Mouse (Mus musculus): ENCODE results near the gene Itpk1. TPM values are rescaled to one million over a fixed set of nuclear protein-coding genes. Genes with fewer than 3 reads are reported as not detected.

Gene Itpk1
- polyA plus RNA-seq, 1 experiment from 2014 or later = 15.9 TPM

DNA sequence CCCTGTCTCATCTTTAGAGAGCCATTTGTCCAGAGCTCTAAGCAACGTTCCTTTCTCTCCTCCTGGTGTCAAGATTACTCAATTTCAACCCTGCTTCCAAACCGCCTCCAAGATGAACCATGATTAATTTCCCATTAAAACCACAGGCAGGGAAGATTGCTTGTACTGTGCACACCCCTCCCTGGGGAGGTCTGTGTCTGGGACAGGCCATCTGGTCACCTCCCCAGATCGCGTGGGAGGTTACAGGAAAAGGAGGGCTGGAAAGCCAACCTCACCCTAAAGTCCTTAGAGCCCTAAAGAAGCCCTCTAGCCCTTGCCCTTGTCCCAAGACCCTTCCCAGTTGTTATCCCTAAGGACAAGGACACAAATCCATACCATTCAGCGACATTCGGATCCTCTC is 104.4 kb downstream of the Itpk1 start:
- 67% methylated on average over 6 of the region's 6 CpGs for WGBS
- Histone ChIP-seq H3K36me3 (ENCODE audit: control insufficient read depth, insufficient read depth, low read length) (no peaks in the 10 kb centered on the region), H3K9ac (replicated peaks; ENCODE audit: low read depth, low read length) (no peak overlapping the region), H3K4me1 (ENCODE audit: control insufficient read depth, insufficient read depth, low read length) (peaks cover 15% of the 10 kb centered on the region; the same call in 1 of the 2 replicates), H3K27me3 (ENCODE audit: control insufficient read depth, insufficient read depth, low read length) (no peaks in the 10 kb centered on the region), H3K27ac (ENCODE audit: low read length) (no peak overlapping the region), H3K4me3 (ENCODE audit: low read depth, low read length) (no peak overlapping the region), H3K4me2 (replicated peaks; ENCODE audit: low read depth, low read length) (no peak overlapping the region), H3K9me3 (ENCODE audit: control insufficient read depth, low read depth, low read length) (no peaks in the 10 kb centered on the region)
- no peak for ATAC-seq (ENCODE audit: insufficient number of reproducible peaks, insufficient read depth, low FRiP score, low read depth)

- Histone ChIP-seq H3K4me1 (ENCODE audit: control insufficient read depth, insufficient read depth, low read length) (peaks cover 15% of the 10 kb centered on the region), H3K9ac (replicated peaks; ENCODE audit: low read depth, low read length) (no peak overlapping the region), H3K9me3 (ENCODE audit: control insufficient read depth, low read depth, low read length) (no peaks in the 10 kb centered on the region), H3K4me3 (ENCODE audit: low read depth, low read length) (no peak overlapping the region), H3K4me2 (replicated peaks; ENCODE audit: low read depth, low read length) (no peak overlapping the region), H3K27me3 (ENCODE audit: control insufficient read depth, insufficient read depth, low read length) (no peaks in the 10 kb centered on the region), H3K36me3 (ENCODE audit: control insufficient read depth, insufficient read depth, low read length) (no peaks in the 10 kb centered on the region), H3K27ac (ENCODE audit: low read length) (no peak overlapping the region)
- 75% methylated on average over 7 of the region's 7 CpGs for WGBS
- ATAC-seq (ENCODE audit: insufficient number of reproducible peaks, insufficient read depth, low FRiP score, low read depth) = no peak
Measured at GRCm38 (mm10) chr12:102599801-102600200, 104.9 kb downstream of the Itpk1 start.

DNA sequence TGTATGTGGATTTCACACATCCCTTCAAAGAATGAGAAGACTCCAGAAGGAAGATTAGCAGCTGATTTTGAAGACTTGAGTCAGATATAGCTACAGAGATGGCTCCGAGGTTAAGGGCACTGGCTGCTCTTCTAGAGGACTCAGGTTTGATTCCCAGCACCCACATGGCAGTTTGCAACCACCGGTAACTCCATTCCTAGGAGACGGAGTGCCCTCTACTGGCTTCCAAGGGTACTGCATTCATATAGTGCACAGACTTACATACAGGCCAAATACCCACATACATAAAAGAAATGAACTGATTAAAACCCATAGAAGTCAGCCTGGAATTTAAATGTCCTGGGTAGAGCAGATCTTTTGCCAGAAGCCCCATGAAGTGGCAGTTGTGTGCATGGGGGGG is 106.2 kb downstream of the Itpk1 start:
- Histone ChIP-seq H3K27me3 (ENCODE audit: control insufficient read depth, insufficient read depth, low read length) (no peaks in the 10 kb centered on the region), H3K9me3 (ENCODE audit: control insufficient read depth, low read depth, low read length) (no peaks in the 10 kb centered on the region), H3K36me3 (ENCODE audit: control insufficient read depth, insufficient read depth, low read length) (no peaks in the 10 kb centered on the region), H3K4me3 (ENCODE audit: low read depth, low read length) (no peak overlapping the region), H3K27ac (ENCODE audit: low read length) (no peak overlapping the region), H3K4me2 (replicated peaks; ENCODE audit: low read depth, low read length) (no peak overlapping the region), H3K4me1 (ENCODE audit: control insufficient read depth, insufficient read depth, low read length) (peaks cover 26% of the 10 kb centered on the region), H3K9ac (replicated peaks; ENCODE audit: low read depth, low read length) (no peak overlapping the region)
- WGBS = 94% methylated on average over 3 of the region's 3 CpGs
- ATAC-seq (ENCODE audit: insufficient number of reproducible peaks, insufficient read depth, low FRiP score, low read depth) = no peak

- Histone ChIP-seq H3K9me3 (ENCODE audit: control insufficient read depth, low read depth, low read length) (no peaks in the 10 kb centered on the region), H3K27ac (ENCODE audit: low read length) (peak overlapping the region; percentile 39; the same call in 1 of the 2 replicates), H3K36me3 (ENCODE audit: control insufficient read depth, insufficient read depth, low read length) (no peaks in the 10 kb centered on the region), H3K9ac (replicated peaks; ENCODE audit: low read depth, low read length) (no peak overlapping the region), H3K4me2 (replicated peaks; ENCODE audit: low read depth, low read length) (no peak overlapping the region), H3K4me3 (ENCODE audit: low read depth, low read length) (no peak overlapping the region), H3K27me3 (ENCODE audit: control insufficient read depth, insufficient read depth, low read length) (no peaks in the 10 kb centered on the region), H3K4me1 (ENCODE audit: control insufficient read depth, insufficient read depth, low read length) (peaks cover 30% of the 10 kb centered on the region)
- WGBS = 30% methylated on average over 4 of the region's 4 CpGs
- ATAC-seq (ENCODE audit: insufficient number of reproducible peaks, insufficient read depth, low FRiP score, low read depth) = peak; percentile 59; the same call in 1 of the 2 replicates
Measured at GRCm38 (mm10) chr12:102597466-102597865, 107.3 kb downstream of the Itpk1 start.

- Histone ChIP-seq H3K9me3 (ENCODE audit: control insufficient read depth, low read depth, low read length) (no peaks in the 10 kb centered on the region), H3K27ac (ENCODE audit: low read length) (no peak overlapping the region; the same call in 1 of the 2 replicates), H3K4me2 (replicated peaks; ENCODE audit: low read depth, low read length) (no peak overlapping the region), H3K36me3 (ENCODE audit: control insufficient read depth, insufficient read depth, low read length) (no peaks in the 10 kb centered on the region), H3K27me3 (ENCODE audit: control insufficient read depth, insufficient read depth, low read length) (no peaks in the 10 kb centered on the region), H3K9ac (replicated peaks; ENCODE audit: low read depth, low read length) (no peak overlapping the region), H3K4me1 (ENCODE audit: control insufficient read depth, insufficient read depth, low read length) (peaks cover 30% of the 10 kb centered on the region), H3K4me3 (ENCODE audit: low read depth, low read length) (no peak overlapping the region)
- WGBS = 71% methylated on average over 7 of the region's 7 CpGs
- no peak for ATAC-seq (ENCODE audit: insufficient number of reproducible peaks, insufficient read depth, low FRiP score, low read depth)
Measured at GRCm38 (mm10) chr12:102596410-102596809, 108.3 kb downstream of the Itpk1 start.

DNA sequence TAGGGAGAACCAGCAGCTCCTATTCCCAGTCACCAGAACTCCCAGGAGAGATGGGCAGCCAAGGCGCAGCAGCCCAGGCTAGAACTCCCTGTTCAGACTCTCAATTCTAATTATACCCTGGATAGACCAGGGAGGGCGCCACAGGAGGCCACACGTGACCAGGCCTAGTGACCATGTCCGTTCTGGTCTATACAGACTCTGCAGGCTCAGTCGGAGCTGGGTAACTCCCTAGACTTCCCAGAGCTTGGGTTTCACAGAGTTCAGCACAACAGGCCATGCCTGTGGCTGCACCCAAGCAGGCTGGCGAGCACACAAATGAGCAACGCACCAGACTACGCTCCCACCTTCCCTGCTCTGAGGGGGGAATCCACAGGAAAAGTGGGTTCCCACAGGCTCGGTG is 110.1 kb downstream of the Itpk1 start:
- WGBS = 73% methylated on average over 9 of the region's 9 CpGs
- H3K36me3 ChIP-seq (ENCODE audit: control insufficient read depth, insufficient read depth, low read length) = no peaks in the 10 kb centered on the region
- no peaks in the 10 kb centered on the region for H3K27me3 ChIP-seq (ENCODE audit: control insufficient read depth, insufficient read depth, low read length)
- H3K9ac ChIP-seq (replicated peaks; ENCODE audit: low read depth, low read length) = no peak overlapping the region
- no peak for ATAC-seq (ENCODE audit: insufficient number of reproducible peaks, insufficient read depth, low FRiP score, low read depth)
- H3K27ac ChIP-seq (ENCODE audit: low read length) = peak overlapping the region; percentile 59; the same call in 1 of the 2 replicates
- no peak overlapping the region for H3K4me2 ChIP-seq (replicated peaks; ENCODE audit: low read depth, low read length)
- no peak overlapping the region for H3K4me3 ChIP-seq (ENCODE audit: low read depth, low read length)
- no peaks in the 10 kb centered on the region for H3K9me3 ChIP-seq (ENCODE audit: control insufficient read depth, low read depth, low read length)
- peaks cover 27% of the 10 kb centered on the region for H3K4me1 ChIP-seq (ENCODE audit: control insufficient read depth, insufficient read depth, low read length)

DNA sequence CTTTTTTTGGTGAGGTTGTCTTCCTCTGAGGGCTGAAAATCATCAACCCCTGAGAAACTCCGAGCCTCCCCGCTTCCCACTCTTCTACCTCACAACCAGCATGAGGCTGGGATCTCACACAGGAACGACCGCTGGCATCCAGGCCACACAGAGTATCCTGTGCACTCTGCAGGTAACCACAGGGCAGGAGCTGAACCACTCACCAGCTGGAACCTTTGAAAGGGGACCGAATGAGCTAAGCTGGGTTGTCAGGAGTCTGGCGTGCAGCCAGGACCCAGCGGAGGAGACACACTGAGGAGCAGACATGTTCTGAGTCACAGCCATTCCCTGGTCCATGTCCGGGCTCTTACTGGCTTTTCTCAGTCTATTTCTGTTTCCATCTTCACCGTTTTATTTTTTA is 111.0 kb downstream of the Itpk1 start:
- H3K4me3 ChIP-seq (ENCODE audit: low read depth, low read length) = no peak overlapping the region
- H3K4me2 ChIP-seq (replicated peaks; ENCODE audit: low read depth, low read length) = no peak overlapping the region
- H3K9ac ChIP-seq (replicated peaks; ENCODE audit: low read depth, low read length) = no peak overlapping the region
- no peaks in the 10 kb centered on the region for H3K9me3 ChIP-seq (ENCODE audit: control insufficient read depth, low read depth, low read length)
- ATAC-seq (ENCODE audit: insufficient number of reproducible peaks, insufficient read depth, low FRiP score, low read depth) = peak; percentile 48; the same call in 1 of the 2 replicates
- no peaks in the 10 kb centered on the region for H3K27me3 ChIP-seq (ENCODE audit: control insufficient read depth, insufficient read depth, low read length)
- peaks cover 26% of the 10 kb centered on the region for H3K4me1 ChIP-seq (ENCODE audit: control insufficient read depth, insufficient read depth, low read length)
- H3K27ac ChIP-seq (ENCODE audit: low read length) = peak overlapping the region; percentile 59; the same call in 1 of the 2 replicates
- WGBS = 29% methylated on average over 9 of the region's 9 CpGs
- H3K36me3 ChIP-seq (ENCODE audit: control insufficient read depth, insufficient read depth, low read length) = no peaks in the 10 kb centered on the region

- H3K9me3 ChIP-seq (ENCODE audit: control insufficient read depth, low read depth, low read length) = no peaks in the 10 kb centered on the region
- no peak overlapping the region for H3K4me3 ChIP-seq (ENCODE audit: low read depth, low read length)
- H3K36me3 ChIP-seq (ENCODE audit: control insufficient read depth, insufficient read depth, low read length) = peaks cover 3% of the 10 kb centered on the region
- no peak overlapping the region for H3K4me2 ChIP-seq (replicated peaks; ENCODE audit: low read depth, low read length)
- peaks cover 16% of the 10 kb centered on the region for H3K4me1 ChIP-seq (ENCODE audit: control insufficient read depth, insufficient read depth, low read length)
- WGBS = 82% methylated on average over 17 of the region's 17 CpGs
- ATAC-seq (ENCODE audit: insufficient number of reproducible peaks, insufficient read depth, low FRiP score, low read depth) = no peak
- no peak overlapping the region for H3K9ac ChIP-seq (replicated peaks; ENCODE audit: low read depth, low read length)
- no peak overlapping the region for H3K27ac ChIP-seq (ENCODE audit: low read length)
- no peaks in the 10 kb centered on the region for H3K27me3 ChIP-seq (ENCODE audit: control insufficient read depth, insufficient read depth, low read length)
Measured at GRCm38 (mm10) chr12:102590711-102591360, 113.9 kb downstream of the Itpk1 start.

DNA sequence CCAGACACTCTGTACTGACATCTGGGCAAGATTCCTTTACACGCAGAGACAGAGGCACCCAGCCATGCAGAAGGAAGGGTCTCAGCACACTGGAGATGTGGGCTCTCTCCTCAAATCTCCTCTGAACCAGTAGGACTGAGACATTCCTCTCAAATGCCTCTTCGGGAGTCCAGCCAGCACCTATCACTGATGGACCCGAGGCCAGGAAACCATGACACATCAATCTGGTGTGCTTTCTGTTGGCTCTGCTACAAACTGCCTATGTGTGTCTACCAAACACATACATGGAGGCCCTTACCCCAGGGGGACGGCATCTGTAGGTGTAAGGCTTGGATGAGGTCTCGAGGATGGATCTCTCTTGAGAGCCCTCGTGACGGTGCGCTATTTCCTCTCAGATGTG is 117.6 kb downstream of the Itpk1 start:
- H3K27ac ChIP-seq (ENCODE audit: low read length) = no peak overlapping the region
- H3K27me3 ChIP-seq (ENCODE audit: control insufficient read depth, insufficient read depth, low read length) = no peaks in the 10 kb centered on the region
- ATAC-seq (ENCODE audit: insufficient number of reproducible peaks, insufficient read depth, low FRiP score, low read depth) = no peak
- 86% methylated on average over 8 of the region's 8 CpGs for WGBS
- H3K4me3 ChIP-seq (ENCODE audit: low read depth, low read length) = no peak overlapping the region
- H3K4me1 ChIP-seq (ENCODE audit: control insufficient read depth, insufficient read depth, low read length) = no peaks in the 10 kb centered on the region
- H3K9ac ChIP-seq (replicated peaks; ENCODE audit: low read depth, low read length) = no peak overlapping the region
- peaks cover 3% of the 10 kb centered on the region for H3K36me3 ChIP-seq (ENCODE audit: control insufficient read depth, insufficient read depth, low read length)
- no peak overlapping the region for H3K4me2 ChIP-seq (replicated peaks; ENCODE audit: low read depth, low read length)
- no peaks in the 10 kb centered on the region for H3K9me3 ChIP-seq (ENCODE audit: control insufficient read depth, low read depth, low read length)

Data from stomach, embryonic 14.5 days (tissue).